16 mouse cellular contexts compared by ENCODE assay signal in genomic region chr15:89724356-89724755, GRCm38 (mm10).
DNase-seq lines count a peak whose midpoint lies in the region; ATAC-seq and TF ChIP-seq lines count a peak whose summit lies in the region.
"Had no signal": no experiment of that assay in that cellular context is flagged by ENCODE, and none has a peak within 500 bp of the region (broad histone marks: within the 10 kb centered on the region; RNA-seq: fewer than 3 reads in every experiment).

No protein-coding gene starts in this region.

- H3K4me1 ChIP-seq in heart, postnatal 0 days (ENCODE audit: control insufficient read depth, insufficient read depth), result no peaks in the 10 kb centered on the region
- no peaks in the 10 kb centered on the region for H3K4me1 ChIP-seq in heart, embryonic 10.5 days
- H3K4me1 ChIP-seq: embryonic facial prominence, embryonic 12.5 days; limb, embryonic 13.5 days; midbrain, embryonic 12.5 days had no signal

- H3K9ac ChIP-seq in heart, postnatal 0 days (replicated peaks; ENCODE audit: low read depth, low read length), result no peak overlapping the region
- H3K9ac ChIP-seq: embryonic facial prominence, embryonic 12.5 days; limb, embryonic 13.5 days; midbrain, embryonic 12.5 days had no signal

- no peaks in the 10 kb centered on the region for H3K36me3 ChIP-seq in heart, postnatal 0 days (replicated peaks; ENCODE audit: control insufficient read depth, insufficient read depth, low read length)
- H3K36me3 ChIP-seq in heart, embryonic 10.5 days, result no peaks in the 10 kb centered on the region
- H3K36me3 ChIP-seq: embryonic facial prominence, embryonic 12.5 days; limb, embryonic 13.5 days; midbrain, embryonic 12.5 days had no signal

- no peak for TF ChIP-seq CTCF in heart, postnatal 0 days (IDR thresholded peaks at IDR 0.05; ENCODE audit: low read depth)

- no peak for DNase-seq in heart, postnatal 0 days (ENCODE audit: low spot score)
- no peak for DNase-seq in heart, embryonic 10.5 days (ENCODE audit: low spot score)
- peak; percentile 5 for DNase-seq in left cerebral cortex, postnatal 4 days
- DNase-seq in left cerebral cortex, postnatal 36 days (ENCODE audit: low spot score in 2 of 2), result no peak
- DNase-seq in R1 (ENCODE audit: low read depth, low spot score), result peak; percentile 63
- peak; percentile 1 for DNase-seq in mesoderm, embryonic 11.5 days (ENCODE audit: low read depth, low spot score)
- no peak for DNase-seq in urinary bladder, postnatal 4 days (ENCODE audit: low spot score in 2 of 2)
- DNase-seq: cerebellum, adult 11 months; kidney, adult 18-20 months; lung, postnatal 36 days; right cerebral cortex, postnatal 4 days; thymus, adult 18-20 months had no signal

- TF ChIP-seq EP300 in heart, postnatal 0 days (IDR thresholded peaks at IDR 0.05; ENCODE audit: low read depth), result no peak

- intact Hi-C loops in left cerebral cortex, postnatal 4 days (cut with DNase I), result no loop called here
- intact Hi-C loops in left cerebral cortex, postnatal 36 days (cut with DNase I), result no loop called here

- H3K27ac ChIP-seq in heart, postnatal 0 days (ENCODE audit: low read depth), result no peak overlapping the region
- no peak overlapping the region for H3K27ac ChIP-seq in heart, embryonic 10.5 days
- H3K27ac ChIP-seq: embryonic facial prominence, embryonic 12.5 days; layer of hippocampus, adult 2 months; limb, embryonic 13.5 days; midbrain, embryonic 12.5 days had no signal

- peak overlapping the region; percentile 43 for H3K4me2 ChIP-seq in heart, postnatal 0 days (ENCODE audit: low read depth, low read length)
- H3K4me2 ChIP-seq: embryonic facial prominence, embryonic 12.5 days; limb, embryonic 13.5 days; midbrain, embryonic 12.5 days had no signal

- ATAC-seq in heart, postnatal 0 days (ENCODE audit: insufficient read depth, low read depth), result no peak

- no peaks in the 10 kb centered on the region for H3K9me3 ChIP-seq in heart, postnatal 0 days (replicated peaks; ENCODE audit: control insufficient read depth, low read length)
- no peaks in the 10 kb centered on the region for H3K9me3 ChIP-seq in heart, embryonic 10.5 days
- H3K9me3 ChIP-seq: embryonic facial prominence, embryonic 12.5 days; limb, embryonic 13.5 days; midbrain, embryonic 12.5 days had no signal

- H3K27me3 ChIP-seq in heart, postnatal 0 days (ENCODE audit: control insufficient read depth, insufficient read depth, low read length), result no peaks in the 10 kb centered on the region
- no peaks in the 10 kb centered on the region for H3K27me3 ChIP-seq in heart, embryonic 10.5 days (ENCODE audit: insufficient read depth, poor library complexity, severe bottlenecking)
- H3K27me3 ChIP-seq: embryonic facial prominence, embryonic 12.5 days; limb, embryonic 13.5 days; midbrain, embryonic 12.5 days had no signal

- no peak overlapping the region for H3K4me3 ChIP-seq in heart, postnatal 0 days (ENCODE audit: low read depth, low read length)
- no peak overlapping the region for H3K4me3 ChIP-seq in heart, embryonic 10.5 days
- H3K4me3 ChIP-seq: embryonic facial prominence, embryonic 12.5 days; layer of hippocampus, adult 2 months; limb, embryonic 13.5 days; midbrain, embryonic 12.5 days had no signal

- 46% methylated on average over 12 of the region's 12 CpGs for WGBS in heart, postnatal 0 days
- 67% methylated on average over 12 of the region's 12 CpGs for WGBS in heart, embryonic 10.5 days

Comparison
In these comparisons a context has a peak if more than half of its experiments do, and no peak if none do; other contexts are left out.
1. DNase-seq: peak in left cerebral cortex, postnatal 4 days (single experiment), R1 (single experiment) and mesoderm, embryonic 11.5 days (single experiment); none in heart, postnatal 0 days (single experiment), heart, embryonic 10.5 days (single experiment), left cerebral cortex, postnatal 36 days (0 of 2) and urinary bladder, postnatal 4 days (0 of 2).